Mouse (Mus musculus) thymus, adult 2 months (tissue): Measurements from ENCODE around the gene Gm15130. TPM values are rescaled to one million over a fixed set of nuclear protein-coding genes. Genes with fewer than 3 reads are reported as not detected.

Experiments used
- DNase-seq: peaks from one replicate; pipeline ENCODE4 v3.0.0; 2021
- H3K27ac ChIP-seq: fragments of 200-500 bp; 2 replicates; pipeline ENCODE4 v1.5.1; 2012; ENCODE audit warnings: low read length, control low read depth; ENCODE audit not compliant: control insufficient read depth, insufficient read depth
- H3K27me3 ChIP-seq: fragments of 200-500 bp; 2 replicates; pipeline ENCODE4 v1.6.1; 2012; ENCODE audit warnings: mild to moderate bottlenecking, low read length, moderate library complexity, mixed read lengths; ENCODE audit not compliant: control insufficient read depth, insufficient read depth
- H3K36me3 ChIP-seq: fragments of 200-500 bp; 2 replicates; pipeline ENCODE4 v1.6.1; 2012; ENCODE audit warnings: mild to moderate bottlenecking, low read length, moderate library complexity; ENCODE audit not compliant: control insufficient read depth, insufficient read depth
- H3K4me1 ChIP-seq: fragments of 200-500 bp; replicated peaks from 2 replicates; pipeline ENCODE4 v1.6.1; 2012; ENCODE audit warnings: low read length; ENCODE audit not compliant: control insufficient read depth, insufficient read depth
- H3K4me3 ChIP-seq: fragments of 200-500 bp; 2 replicates; pipeline ENCODE4 v1.5.1; 2012; ENCODE audit warnings: mild to moderate bottlenecking, low read length, control low read depth, moderate library complexity; ENCODE audit not compliant: control insufficient read depth, insufficient read depth
- CTCF ChIP-seq: fragments of 200-500 bp; IDR thresholded peaks from 2 replicates; pipeline ENCODE4 v1.5.1; 2012; ENCODE audit warnings: mild to moderate bottlenecking, control low read depth, low read length, moderate library complexity, borderline replicate concordance; ENCODE audit not compliant: control insufficient read depth, poor library complexity, insufficient read depth; ENCODE audit errors: extremely low read depth
- POLR2A ChIP-seq: fragments of 200-500 bp; IDR thresholded peaks from 2 replicates; pipeline ENCODE4 v1.6.1; 2012; ENCODE audit warnings: mild to moderate bottlenecking, low read length, control low read depth, moderate library complexity; ENCODE audit not compliant: control insufficient read depth, poor library complexity, insufficient read depth; ENCODE audit errors: extremely low read depth
- WGBS: fragments of 180-500 bp; shearing (Covaris S2); methylation state at CpG from one replicate; pipeline ENCODE4 v1.1.7; 2018; 5-methylcytosine and 5-hydroxymethylcytosine counted together
- polyA plus RNA-seq: library from polyadenylated mRNA; depleted of rRNA; stranded (reverse); fragments of >200 nt; gene quantifications from 2 replicates; pipeline ENCODE4 v1.2.3, GENCODE M21; 2012; rRNA removed

Gene Gm15130
- not detected in 2 replicates for polyA plus RNA-seq

- no peak within 1 kb of the TSS for H3K4me3 ChIP-seq
- TF ChIP-seq POLR2A = no peak
- no peak for TF ChIP-seq CTCF
- H3K27ac ChIP-seq = no peak within 1 kb of the TSS
- WGBS = 86% methylated on average over 2 of the region's 2 CpGs
- H3K36me3 ChIP-seq = no peaks in the 10 kb centered on the region
- no peaks in the 10 kb centered on the region for H3K4me1 ChIP-seq
- H3K27me3 ChIP-seq = no peaks in the 10 kb centered on the region
- DNase-seq = no peak
Observed at GRCm38 (mm10) chr2:111152836-111153235, at the start of gene Gm15130. Gm15130 (minus strand) TSS chr2:111152936.

- TF ChIP-seq CTCF (no peak), POLR2A (no peak)
- Histone ChIP-seq H3K4me3 (no peak overlapping the region), H3K27ac (no peak overlapping the region), H3K36me3 (no peaks in the 10 kb centered on the region), H3K27me3 (no peaks in the 10 kb centered on the region), H3K4me1 (no peaks in the 10 kb centered on the region)
- DNase-seq = no peak
- 97% methylated on average over 11 of the region's 11 CpGs for WGBS
Observed at GRCm38 (mm10) chr2:111182068-111182467, 29.3 kb upstream of the Gm15130 start.

GRCm38 (mm10) chr2:111135739-111136138 lies 17.0 kb downstream of the Gm15130 start:
- WGBS = 85% methylated on average over 5 of the region's 5 CpGs

GRCm38 (mm10) chr2:111105882-111106281 lies 46.9 kb downstream of the Gm15130 start, which contains the start of gene Gm13941:
Gm13941 (minus strand) TSS chr2:111105982.
- no peak for DNase-seq
- TF ChIP-seq POLR2A (no peak), CTCF (no peak)
- no peaks in the 10 kb centered on the region for H3K27me3 ChIP-seq

More at GRCm38 (mm10) chr2:111135739-111136138, 17.0 kb downstream of the Gm15130 start:
- H3K27me3 ChIP-seq = no peaks in the 10 kb centered on the region
- no peaks in the 10 kb centered on the region for H3K36me3 ChIP-seq
- no peak overlapping the region for H3K4me3 ChIP-seq
- no peak for TF ChIP-seq POLR2A
- TF ChIP-seq CTCF = no peak
- no peak for DNase-seq
- no peaks in the 10 kb centered on the region for H3K4me1 ChIP-seq
- H3K27ac ChIP-seq = no peak overlapping the region

More at GRCm38 (mm10) chr2:111105882-111106281, 46.9 kb downstream of the Gm15130 start, which contains the start of gene Gm13941:
- no peak within 1 kb of the TSS for H3K4me3 ChIP-seq
- no peak within 1 kb of the TSS for H3K27ac ChIP-seq
- H3K36me3 ChIP-seq = no peaks in the 10 kb centered on the region
- no peaks in the 10 kb centered on the region for H3K4me1 ChIP-seq

Other genes starting within 250 kb of the Gm15130 start
- gene Ano3, start 202.0 kb downstream of the Gm15130 start, polyA plus RNA-seq = not detected in 2 replicates
- gene Gm13941, start 47.0 kb downstream of the Gm15130 start, polyA plus RNA-seq = not detected in 2 replicates
- not detected in 2 replicates for gene 4930430A15Rik, start 76.7 kb upstream of the Gm15130 start, polyA plus RNA-seq
- gene Olfr1275, start 82.3 kb upstream of the Gm15130 start, polyA plus RNA-seq = not detected in 2 replicates
- not detected in 2 replicates for gene Olfr1276, start 101.6 kb upstream of the Gm15130 start, polyA plus RNA-seq
- not detected in 2 replicates for gene Olfr1277, start 121.2 kb upstream of the Gm15130 start, polyA plus RNA-seq
- gene Olfr1278, start 137.2 kb upstream of the Gm15130 start, polyA plus RNA-seq = not detected in 2 replicates
- not detected in 2 replicates for gene Olfr1279, start 147.7 kb upstream of the Gm15130 start, polyA plus RNA-seq
- not detected in 2 replicates for gene Olfr1280, start 161.1 kb upstream of the Gm15130 start, polyA plus RNA-seq
- not detected in 2 replicates for gene Olfr1281, start 173.6 kb upstream of the Gm15130 start, polyA plus RNA-seq
- gene Olfr1282, start 183.1 kb upstream of the Gm15130 start, polyA plus RNA-seq = not detected in 2 replicates
- gene Olfr1283, start 213.9 kb upstream of the Gm15130 start, polyA plus RNA-seq = not detected in 2 replicates
- gene Olfr1284, start 222.6 kb upstream of the Gm15130 start, polyA plus RNA-seq = not detected in 2 replicates